Mouse (Mus musculus) urinary bladder, postnatal 4 days (tissue): ENCODE results near the gene Chil3.
A peak's percentile ranks its signal among the peaks of the same experiment; 100 is the strongest.
"Not testable (repeated sequence)": the region's sequence is repeated elsewhere in the genome, so short reads cannot be mapped to it uniquely, and the experiment has no call there.

Source experiments
- DNase-seq, 2 experiments: peaks; one replicate each; pipeline ENCODE4 v3.0.0; 2021 to 2022; ENCODE audit warnings: low spot score in 2 of 2

The Chil3 gene

GRCm38 (mm10) chr3:106167464-106167863, at the start of gene Chil3:
Gene Chil3 (minus strand): TSS chr3:106167564.
- DNase-seq = no peak

GRCm38 (mm10) chr3:106198030-106198429, 30.7 kb upstream of the Chil3 start:
- DNase-seq = not testable (repeated sequence)

DNA sequence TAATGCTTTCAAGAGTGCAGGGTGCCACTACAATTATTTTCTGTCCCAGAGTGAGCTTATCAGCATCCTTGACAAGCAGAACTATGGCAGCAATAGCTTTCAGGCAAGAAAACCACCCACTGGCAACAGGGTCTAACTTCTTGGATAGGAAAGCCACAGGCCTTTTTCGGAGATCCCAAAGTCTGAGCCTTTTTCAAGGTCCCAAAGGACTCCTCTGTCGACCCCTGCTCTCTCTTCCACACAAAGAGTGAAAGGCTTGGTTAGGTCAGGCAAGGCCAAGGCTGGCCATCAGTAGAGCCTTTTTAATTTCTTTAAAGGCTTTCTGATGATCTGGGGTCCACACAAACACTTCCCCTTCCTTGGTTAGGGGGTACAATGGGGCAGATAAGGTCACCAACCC, 29.9 kb upstream of the Chil3 start:
- DNase-seq = not testable (repeated sequence)

DNA sequence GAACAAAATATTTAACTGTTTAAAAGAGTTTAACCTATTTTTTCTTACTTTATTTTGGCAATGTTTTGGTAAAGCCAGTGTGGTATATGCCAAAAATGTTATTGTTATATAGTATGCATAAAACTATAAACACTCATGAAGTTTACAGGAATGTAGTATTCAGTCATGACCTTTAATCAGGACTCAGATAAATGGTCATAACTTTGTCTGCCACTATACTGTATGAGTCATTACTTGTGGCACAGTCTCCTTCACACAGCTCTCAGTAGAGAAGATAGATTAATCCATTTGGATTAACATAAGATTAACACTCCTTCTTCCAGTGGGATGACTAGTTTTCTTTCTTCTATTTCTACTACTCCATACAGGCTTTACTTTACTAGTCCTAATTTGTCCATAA, 28.9 kb upstream of the Chil3 start:
- DNase-seq = no peak

GRCm38 (mm10) chr3:106195486-106195885, 28.1 kb upstream of the Chil3 start:
- DNase-seq = no peak

- DNase-seq = no peak
Measured at GRCm38 (mm10) chr3:106187991-106188390, 20.6 kb upstream of the Chil3 start.

DNA sequence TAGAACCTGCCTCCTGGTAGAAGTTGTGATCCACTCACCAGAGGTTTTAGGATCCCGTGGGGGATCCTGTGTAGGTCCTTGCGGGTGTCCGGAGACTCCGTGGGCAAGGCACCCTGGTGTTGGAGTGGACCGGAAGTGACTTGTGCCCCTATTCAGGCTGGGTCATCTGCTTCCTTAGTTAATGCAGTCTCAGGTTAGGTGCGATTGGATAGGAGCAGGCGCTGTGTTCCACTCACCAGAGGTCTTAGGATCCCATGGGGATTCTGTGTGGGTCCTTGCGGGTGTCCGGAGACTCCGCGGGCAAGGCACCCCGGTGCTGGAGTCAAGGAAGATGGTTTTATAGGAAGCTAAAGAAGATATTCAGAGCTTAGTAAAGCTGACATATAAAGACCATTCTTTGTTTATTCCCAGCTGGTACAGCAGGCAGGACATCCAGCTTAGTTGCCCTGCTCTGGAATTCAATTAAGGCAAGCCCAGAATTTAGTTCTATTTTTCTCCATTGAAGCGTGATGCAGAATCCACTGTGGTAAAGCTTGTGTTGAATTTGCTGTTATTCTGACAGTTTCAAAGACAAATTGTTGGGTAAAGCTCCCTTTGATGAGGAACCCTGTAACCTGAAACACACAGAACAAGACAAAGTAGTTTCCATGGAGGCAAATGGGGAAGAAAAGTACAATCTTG, 10.3 kb upstream of the Chil3 start:
- DNase-seq = peak in 1 of 2 experiments; percentile 17

DNA sequence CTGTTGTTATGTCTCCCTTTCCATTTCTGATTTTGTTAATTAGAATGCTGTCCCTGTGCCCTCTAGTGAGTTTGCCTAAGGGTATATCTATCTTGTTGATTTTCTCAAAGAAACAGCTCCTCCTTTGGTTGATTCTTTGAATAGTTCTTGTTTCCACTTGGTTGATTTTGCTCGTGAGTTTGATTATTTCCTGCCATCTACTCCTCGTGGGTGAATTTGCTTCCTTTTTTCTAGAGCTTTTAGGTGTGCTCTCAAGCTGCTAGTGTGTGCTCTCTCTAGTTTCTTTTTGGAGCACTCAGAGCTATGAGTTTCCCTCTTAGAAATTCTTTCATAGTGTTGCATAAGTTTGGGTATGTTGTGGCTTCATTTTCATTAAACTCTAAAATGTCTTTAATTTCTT, 7.6 kb upstream of the Chil3 start:
- DNase-seq = not testable (repeated sequence)

DNA sequence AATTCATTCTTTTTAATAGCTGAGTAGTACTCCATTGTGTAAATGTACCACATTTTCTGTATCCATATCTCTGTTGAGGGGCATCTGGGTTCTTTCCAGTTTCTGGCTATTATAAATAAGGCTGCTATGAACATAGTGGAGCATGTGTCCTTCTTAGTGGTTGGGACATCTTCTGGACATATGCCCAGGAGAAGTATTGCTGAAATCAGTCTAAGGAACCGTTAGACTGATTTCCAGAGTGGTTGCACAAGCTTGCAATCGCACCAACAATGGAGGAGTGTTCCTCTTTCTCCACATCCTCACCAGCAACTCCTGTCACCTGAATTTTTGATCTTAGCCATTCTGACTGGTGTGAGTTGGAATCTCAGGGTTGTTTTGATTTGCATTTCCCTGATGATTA, 5.1 kb upstream of the Chil3 start:
- DNase-seq = not testable (repeated sequence)

GRCm38 (mm10) chr3:106171135-106171731, 3.9 kb upstream of the Chil3 start:
- no peak for DNase-seq

- DNase-seq = no peak
Measured at GRCm38 (mm10) chr3:106170522-106171053, 3.2 kb upstream of the Chil3 start.

GRCm38 (mm10) chr3:106154413-106154812, 13.0 kb downstream of the Chil3 start:
- DNase-seq = no peak

- DNase-seq = no peak
Measured at GRCm38 (mm10) chr3:106144081-106144480, 23.3 kb downstream of the Chil3 start.

- peak in 1 of 2 experiments; percentile 59 for DNase-seq
Measured at GRCm38 (mm10) chr3:106131690-106132089, 35.7 kb downstream of the Chil3 start.

DNA sequence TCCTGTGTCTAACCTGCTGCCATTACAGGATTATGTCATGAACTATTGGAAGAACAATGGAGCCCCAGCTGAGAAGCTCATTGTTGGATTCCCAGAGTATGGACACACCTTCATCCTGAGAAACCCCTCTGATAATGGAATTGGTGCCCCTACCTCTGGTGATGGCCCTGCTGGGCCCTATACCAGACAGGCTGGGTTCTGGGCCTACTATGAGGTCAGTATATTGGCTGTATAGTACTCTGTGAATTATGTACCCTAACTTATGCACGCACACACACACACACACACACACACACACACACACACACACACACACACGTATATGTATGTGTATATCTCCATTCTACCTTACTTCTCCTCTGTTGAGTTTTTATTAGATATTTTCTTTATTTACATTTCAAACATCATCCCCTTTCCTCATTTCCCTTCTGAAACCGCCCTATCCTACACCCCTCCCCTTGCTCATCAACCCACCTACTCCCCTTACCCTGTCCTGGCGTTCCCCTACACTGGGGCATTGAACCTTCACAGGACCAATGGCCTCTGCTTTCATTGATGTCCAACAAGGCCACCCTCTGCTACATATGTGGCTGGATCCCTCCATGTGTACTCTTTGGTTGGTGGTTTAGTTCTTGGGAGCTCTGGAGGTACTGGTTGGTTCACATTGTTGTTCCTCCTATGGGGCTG, 38.4 kb downstream of the Chil3 start:
- DNase-seq = no peak

- no peak for DNase-seq
Measured at GRCm38 (mm10) chr3:106126999-106127398, 40.4 kb downstream of the Chil3 start.

- no peak for DNase-seq
Measured at GRCm38 (mm10) chr3:106112929-106113328, 54.4 kb downstream of the Chil3 start, which contains the start of gene Chia1. Gene Chia1 (plus strand): TSS chr3:106113229.
